Mouse (Mus musculus) forebrain, embryonic 14.5 days (tissue): ENCODE results near the gene Cavin1. TPM values are rescaled to one million over a fixed set of nuclear protein-coding genes. Genes with fewer than 3 reads are reported as not detected.

Experiments
- ATAC-seq: fragments of 200-750 bp; cut with Nextera tagmentation; 2 replicates; pipeline ENCODE4 v1.8.0; 2017; ENCODE audit warnings: mild to moderate bottlenecking, moderate library complexity
- DNase-seq: peaks from one replicate; pipeline ENCODE4 v3.0.0-alpha.2; 2015; ENCODE audit warnings: low spot score
- H3K27ac ChIP-seq: fragments of 300-500 bp; sonication (generic); 2 replicates; pipeline ENCODE4 v1.5.1; 2014; ENCODE audit warnings: low read depth, mild to moderate bottlenecking, control low read depth, low read length, moderate library complexity
- H3K27me3 ChIP-seq: fragments of 300-500 bp; sonication (generic); replicated peaks from 2 replicates; pipeline ENCODE4 v1.6.1; 2014; ENCODE audit warnings: low read length, control low read depth, mixed read lengths; ENCODE audit not compliant: control insufficient read depth, insufficient read depth
- H3K36me3 ChIP-seq: fragments of 300-500 bp; sonication (generic); 2 replicates; pipeline ENCODE4 v1.6.1; 2014; ENCODE audit warnings: low read length, control low read depth; ENCODE audit not compliant: control insufficient read depth, insufficient read depth
- H3K4me1 ChIP-seq: fragments of 300-500 bp; sonication (generic); 2 replicates; pipeline ENCODE4 v1.6.1; 2014; ENCODE audit warnings: antibody characterized with exemption, low read length, control low read depth; ENCODE audit not compliant: control insufficient read depth, insufficient read depth
- H3K4me2 ChIP-seq: fragments of 300-500 bp; sonication (generic); 2 replicates; pipeline ENCODE4 v1.6.1; 2014; ENCODE audit warnings: mild to moderate bottlenecking, control low read depth, low read length
- H3K4me3 ChIP-seq: fragments of 300-500 bp; sonication (generic); 2 replicates; pipeline ENCODE4 v1.5.1; 2014; ENCODE audit warnings: low read depth, low read length, control low read depth
- H3K9ac ChIP-seq: fragments of 300-500 bp; sonication (generic); 2 replicates; pipeline ENCODE4 v1.6.1; 2014; ENCODE audit warnings: mild to moderate bottlenecking, low read length, control low read depth, moderate library complexity
- H3K9me3 ChIP-seq: fragments of 300-500 bp; sonication (generic); replicated peaks from 2 replicates; pipeline ENCODE4 v1.6.1; 2016; ENCODE audit warnings: low read length, control low read depth, mixed read lengths; ENCODE audit not compliant: control insufficient read depth
- WGBS: fragments of 180-500 bp; shearing (Covaris S2); extraction: QIAGEN DNeasy Blood & Tissue Kit; methylation state at CpG from one replicate; pipeline ENCODE4 v1.1.7; 2014; 5-methylcytosine and 5-hydroxymethylcytosine counted together
- polyA plus RNA-seq: library from polyadenylated mRNA; unstranded; fragments of >200 nt; fragmentation: Nextera tagmentation; extraction: Ambion mirVana; gene quantifications from 2 replicates; pipeline ENCODE4 v1.2.1, GENCODE M21; 2014

Cavin1 gene
- polyA plus RNA-seq, 1 experiment from 2014 or later = 15.6 TPM

GRCm38 (mm10) chr11:100957915-100958469 is 12.7 kb downstream of the Cavin1 start:
- Histone ChIP-seq H3K4me2 (no peak overlapping the region), H3K36me3 (no peaks in the 10 kb centered on the region), H3K9ac (no peak overlapping the region), H3K9me3 (no peaks in the 10 kb centered on the region), H3K27ac (no peak overlapping the region), H3K4me1 (no peaks in the 10 kb centered on the region), H3K4me3 (no peak overlapping the region), H3K27me3 (peaks cover 26% of the 10 kb centered on the region)
- no peak for ATAC-seq
- 33% methylated on average over 6 of the region's 6 CpGs for WGBS
- DNase-seq = no peak

GRCm38 (mm10) chr11:100957244-100957643 is 13.4 kb downstream of the Cavin1 start:
- DNase-seq (peak; percentile 92), ATAC-seq (peak; percentile 55)
- Histone ChIP-seq H3K36me3 (no peaks in the 10 kb centered on the region), H3K9ac (no peak overlapping the region), H3K27me3 (peaks cover 26% of the 10 kb centered on the region), H3K4me1 (no peaks in the 10 kb centered on the region), H3K4me2 (no peak overlapping the region), H3K9me3 (no peaks in the 10 kb centered on the region), H3K27ac (no peak overlapping the region), H3K4me3 (no peak overlapping the region)
- WGBS = 5% methylated on average over 5 of the region's 5 CpGs

DNA sequence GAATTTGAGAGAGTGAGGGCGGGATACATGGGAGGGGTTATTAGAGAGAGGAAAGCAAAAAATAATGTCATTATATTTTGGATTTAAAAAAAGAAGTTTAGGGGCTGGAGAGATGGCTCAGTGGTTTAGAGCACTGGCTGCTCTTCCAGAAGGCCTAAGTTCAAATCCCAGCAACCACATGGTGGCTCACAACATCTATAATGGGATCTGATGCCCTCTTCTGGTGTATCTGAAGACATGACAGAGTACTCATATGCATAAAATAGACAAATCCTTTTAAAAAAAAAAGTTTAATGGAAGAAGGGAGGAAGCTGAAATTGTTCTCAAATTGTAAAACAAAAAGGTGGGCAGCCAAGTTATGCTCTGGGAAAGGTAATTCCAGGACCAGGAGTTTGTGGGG is 21.1 kb downstream of the Cavin1 start:
- ATAC-seq (no peak), DNase-seq (no peak)
- Histone ChIP-seq H3K27me3 (no peaks in the 10 kb centered on the region), H3K4me3 (no peak overlapping the region), H3K4me2 (no peak overlapping the region), H3K36me3 (no peaks in the 10 kb centered on the region), H3K4me1 (no peaks in the 10 kb centered on the region), H3K27ac (no peak overlapping the region), H3K9me3 (no peaks in the 10 kb centered on the region), H3K9ac (no peak overlapping the region)
- 93% methylated on average over 1 of the region's 1 CpGs for WGBS

GRCm38 (mm10) chr11:100948317-100948716 is 22.4 kb downstream of the Cavin1 start:
- no peak for DNase-seq

DNA sequence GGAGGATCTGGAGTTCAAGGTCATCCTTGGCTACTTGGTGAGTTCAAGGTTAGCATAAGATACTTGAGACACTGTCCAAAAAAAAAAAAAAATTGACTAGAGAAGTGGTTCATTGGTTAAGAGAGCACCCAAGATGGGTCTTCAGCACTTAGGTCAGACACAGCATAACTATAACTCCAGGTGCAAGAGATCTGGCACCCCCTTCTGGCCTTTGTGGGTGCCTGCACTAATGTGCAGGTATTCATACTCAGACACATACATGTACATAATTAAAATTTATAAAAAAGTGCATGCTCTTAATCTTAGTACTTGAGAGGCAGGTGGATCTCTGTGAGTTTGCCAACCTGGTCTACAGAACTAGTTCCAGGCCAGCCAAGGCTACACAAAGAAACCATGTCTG is 23.1 kb downstream of the Cavin1 start:
- Histone ChIP-seq H3K9ac (no peak overlapping the region), H3K9me3 (no peaks in the 10 kb centered on the region), H3K4me3 (no peak overlapping the region), H3K4me1 (no peaks in the 10 kb centered on the region), H3K27ac (no peak overlapping the region), H3K4me2 (no peak overlapping the region), H3K36me3 (no peaks in the 10 kb centered on the region), H3K27me3 (no peaks in the 10 kb centered on the region)
- DNase-seq (no peak), ATAC-seq (no peak)

More at GRCm38 (mm10) chr11:100948317-100948716, 22.4 kb downstream of the Cavin1 start:
- H3K9ac ChIP-seq = no peak overlapping the region
- no peak overlapping the region for H3K4me2 ChIP-seq
- 55% methylated on average over 4 of the region's 4 CpGs for WGBS
- H3K27ac ChIP-seq = no peak overlapping the region
- H3K36me3 ChIP-seq = no peaks in the 10 kb centered on the region
- no peaks in the 10 kb centered on the region for H3K27me3 ChIP-seq
- no peaks in the 10 kb centered on the region for H3K9me3 ChIP-seq
- H3K4me3 ChIP-seq = no peak overlapping the region
- no peaks in the 10 kb centered on the region for H3K4me1 ChIP-seq
- no peak for ATAC-seq

DNA sequence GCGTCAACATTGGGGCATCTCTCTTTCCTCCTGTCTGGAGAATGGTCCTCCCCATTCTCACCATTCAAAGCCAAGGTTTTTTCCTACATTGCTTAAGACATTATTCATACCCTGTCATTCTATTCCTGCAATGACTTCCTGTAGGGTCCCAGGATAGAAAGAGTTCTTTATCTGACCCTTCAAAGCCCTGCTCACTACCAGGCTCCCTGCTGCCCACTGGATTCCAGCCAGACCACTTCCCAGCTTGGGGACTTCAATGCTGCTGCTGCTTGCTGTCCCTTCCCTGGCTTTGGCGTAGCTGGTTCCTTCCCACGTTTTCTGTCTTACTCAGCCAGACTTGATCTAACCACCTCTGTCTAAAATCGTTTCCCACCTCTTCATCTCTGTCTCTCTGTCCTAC is 23.8 kb downstream of the Cavin1 start:
- no peak overlapping the region for H3K4me3 ChIP-seq
- no peaks in the 10 kb centered on the region for H3K36me3 ChIP-seq
- no peaks in the 10 kb centered on the region for H3K27me3 ChIP-seq
- no peaks in the 10 kb centered on the region for H3K4me1 ChIP-seq
- DNase-seq (no peak), ATAC-seq (no peak)
- no peaks in the 10 kb centered on the region for H3K9me3 ChIP-seq
- H3K27ac ChIP-seq = no peak overlapping the region
- H3K4me2 ChIP-seq = no peak overlapping the region
- no peak overlapping the region for H3K9ac ChIP-seq
- 35% methylated on average over 4 of the region's 4 CpGs for WGBS

GRCm38 (mm10) chr11:100942388-100942787 is 28.3 kb downstream of the Cavin1 start:
- peaks cover 6% of the 10 kb centered on the region; the same call in 1 of the 2 replicates for H3K4me1 ChIP-seq
- H3K36me3 ChIP-seq = no peaks in the 10 kb centered on the region
- 100% methylated on average over 1 of the region's 1 CpGs for WGBS
- no peak overlapping the region for H3K9ac ChIP-seq
- no peak overlapping the region for H3K4me3 ChIP-seq
- DNase-seq (no peak), ATAC-seq (no peak)
- H3K4me2 ChIP-seq = no peak overlapping the region
- H3K27me3 ChIP-seq = no peaks in the 10 kb centered on the region
- no peak overlapping the region for H3K27ac ChIP-seq
- no peaks in the 10 kb centered on the region for H3K9me3 ChIP-seq

- 1% methylated on average over 29 of the region's 29 CpGs for WGBS
- peak; percentile 100 for DNase-seq
Observed at GRCm38 (mm10) chr11:100939512-100940151, 31.1 kb downstream of the Cavin1 start, which contains the start of gene Stat3. Gene Stat3 (minus strand): TSS chr11:100939540.

More at GRCm38 (mm10) chr11:100939512-100940151, 31.1 kb downstream of the Cavin1 start, which contains the start of gene Stat3:
- H3K4me3 ChIP-seq = peak within 1 kb of the TSS; percentile 70
- H3K4me2 ChIP-seq = peak within 1 kb of the TSS; percentile 77
- H3K27me3 ChIP-seq = no peaks in the 10 kb centered on the region
- peak within 1 kb of the TSS; percentile 53; the same call in 1 of the 2 replicates for H3K27ac ChIP-seq
- peak; percentile 98 for ATAC-seq
- no peaks in the 10 kb centered on the region for H3K36me3 ChIP-seq
- H3K9ac ChIP-seq = peak within 1 kb of the TSS; percentile 82
- peaks cover 6% of the 10 kb centered on the region; the same call in 1 of the 2 replicates for H3K4me1 ChIP-seq
- H3K9me3 ChIP-seq = no peaks in the 10 kb centered on the region
